Mouse (Mus musculus) C2C12 (cell line): ENCODE results near the gene Vmn1r199. TPM values are rescaled to one million over a fixed set of nuclear protein-coding genes. Genes with fewer than 3 reads are reported as not detected.

Experiments
- H3K27me3 ChIP-seq: one replicate; pipeline ENCODE4 v1.6.1; 2011; ENCODE audit not compliant: control insufficient read depth, insufficient read depth, insufficient read length
- H3K36me3 ChIP-seq: one replicate; pipeline ENCODE4 v1.6.1; 2011; ENCODE audit not compliant: control insufficient read depth, insufficient read depth
- H3K4me3 ChIP-seq: one replicate; pipeline ENCODE4 v1.5.1; 2011; ENCODE audit warnings: mild to moderate bottlenecking, control low read depth; ENCODE audit not compliant: poor library complexity, insufficient read depth, severe bottlenecking
- H3K79me2 ChIP-seq: one replicate; pipeline ENCODE4 v1.6.1; 2011; ENCODE audit not compliant: control insufficient read depth, insufficient read depth
- H3K79me3 ChIP-seq: one replicate; pipeline ENCODE4 v1.6.1; 2011; ENCODE audit warnings: low read depth, control low read depth
- H3ac ChIP-seq: one replicate; pipeline ENCODE3; 2011; ENCODE audit warnings: low read depth; ENCODE audit not compliant: control insufficient read depth, insufficient read length
- CEBPB ChIP-seq: IDR thresholded peaks from one replicate; pipeline ENCODE4 v1.6.1; 2011; ENCODE audit warnings: low read depth, mild to moderate bottlenecking, control low read depth, moderate library complexity
- CTCF ChIP-seq: IDR thresholded peaks from one replicate; pipeline ENCODE4 v1.5.1; 2011; ENCODE audit not compliant: control insufficient read depth, insufficient read depth, insufficient read length
- FOSL1 ChIP-seq: IDR thresholded peaks from one replicate; pipeline ENCODE4 v1.8.0; 2011; ENCODE audit warnings: mild to moderate bottlenecking, low read length; ENCODE audit not compliant: poor library complexity, insufficient read depth, severe bottlenecking
- MAX ChIP-seq: IDR thresholded peaks from one replicate; pipeline ENCODE4 v1.6.1; 2011; ENCODE audit warnings: mild to moderate bottlenecking, control low read depth
- MYOD1 ChIP-seq: IDR thresholded peaks from one replicate; pipeline ENCODE4 v1.6.1; 2011; ENCODE audit warnings: low read depth; ENCODE audit not compliant: control insufficient read depth, insufficient read length
- MYOG ChIP-seq: IDR thresholded peaks from one replicate; pipeline ENCODE4 v1.6.1; 2011; ENCODE audit not compliant: control insufficient read depth, insufficient read length; ENCODE audit errors: extremely low read depth
- USF1 ChIP-seq: IDR thresholded peaks from one replicate; pipeline ENCODE4 v1.6.1; 2011; ENCODE audit warnings: low read depth, mild to moderate bottlenecking, control low read depth, moderate library complexity
- polyA plus RNA-seq: library from polyadenylated mRNA; unstranded; fragments of >200 nt; fragmentation: generic; extraction: Trizol; gene quantifications from one replicate; pipeline ENCODE4 v1.2.1, GENCODE M21; 2012; ENCODE audit warnings: missing spikeins

Vmn1r199 gene
- polyA plus RNA-seq, 1 experiment = not detected

GRCm38 (mm10) chr13:22383401-22383800 is 3.8 kb downstream of the Vmn1r199 start:
- H3K4me3 ChIP-seq = no peak overlapping the region
- no peaks in the 10 kb centered on the region for H3K36me3 ChIP-seq
- TF ChIP-seq CEBPB (no peak), USF1 (no peak), CTCF (no peak), MYOG (no peak), MYOD1 (no peak), FOSL1 (no peak), MAX (no peak)
- no peak overlapping the region for H3ac ChIP-seq
- no peaks in the 10 kb centered on the region for H3K79me3 ChIP-seq
- H3K27me3 ChIP-seq = no peaks in the 10 kb centered on the region
- no peaks in the 10 kb centered on the region for H3K79me2 ChIP-seq

DNA sequence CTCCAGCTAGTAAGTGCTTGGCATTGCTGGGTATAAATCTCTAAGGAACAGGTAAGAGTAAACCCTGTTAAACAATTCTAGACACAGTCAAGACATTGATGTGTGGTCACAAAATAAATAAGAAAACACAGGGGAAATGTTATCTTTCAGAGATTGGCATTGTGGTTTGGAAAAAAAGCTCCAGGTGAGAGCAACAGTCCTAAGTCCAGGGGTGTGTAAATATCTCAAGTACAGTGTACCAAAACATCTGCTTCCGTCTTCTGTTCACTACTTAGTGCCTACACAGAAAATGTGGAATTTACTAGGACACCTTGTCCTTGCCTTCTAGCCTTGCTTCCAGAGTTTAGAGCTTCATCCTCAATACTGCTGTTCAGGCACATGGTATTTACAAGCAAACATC is 7.4 kb downstream of the Vmn1r199 start:
- Histone ChIP-seq H3ac (no peak overlapping the region), H3K79me3 (no peaks in the 10 kb centered on the region), H3K36me3 (no peaks in the 10 kb centered on the region), H3K79me2 (no peaks in the 10 kb centered on the region), H3K4me3 (no peak overlapping the region), H3K27me3 (no peaks in the 10 kb centered on the region)
- TF ChIP-seq CTCF = no peak
- no peak for TF ChIP-seq MAX
- no peak for TF ChIP-seq MYOD1
- TF ChIP-seq FOSL1 = no peak
- no peak for TF ChIP-seq USF1
- TF ChIP-seq MYOG = no peak
- TF ChIP-seq CEBPB = no peak

DNA sequence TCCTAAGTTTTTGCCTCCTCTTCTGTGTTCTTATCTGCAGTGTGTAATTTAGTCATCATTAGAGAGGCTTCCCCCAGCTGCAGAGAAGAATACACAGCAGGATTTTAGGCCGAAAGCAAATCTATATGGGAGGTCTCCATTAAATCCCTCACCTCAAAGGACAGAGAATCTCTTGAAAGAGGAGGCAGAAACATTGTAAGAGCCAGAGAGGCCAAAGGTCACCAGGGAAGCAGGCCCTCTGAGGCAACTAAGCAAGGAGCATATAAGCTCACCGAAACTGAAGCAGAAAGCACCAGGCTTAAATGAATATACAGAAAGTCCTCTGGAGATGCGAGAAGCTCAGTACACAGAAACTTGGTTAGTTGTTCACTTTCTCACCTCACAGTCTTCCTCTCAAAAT is 10.5 kb downstream of the Vmn1r199 start, which contains the start of gene Vmn1r200:
Gene Vmn1r200, plus strand, starts transcription at position 301 of the 400 bp plus-strand sequence.
- H3K36me3 ChIP-seq = no peaks in the 10 kb centered on the region
- H3ac ChIP-seq = no peak within 1 kb of the TSS
- no peak within 1 kb of the TSS for H3K4me3 ChIP-seq
- TF ChIP-seq MYOD1 (no peak), MYOG (no peak)
- no peaks in the 10 kb centered on the region for H3K79me3 ChIP-seq
- H3K79me2 ChIP-seq = no peaks in the 10 kb centered on the region
- H3K27me3 ChIP-seq = no peaks in the 10 kb centered on the region

DNA sequence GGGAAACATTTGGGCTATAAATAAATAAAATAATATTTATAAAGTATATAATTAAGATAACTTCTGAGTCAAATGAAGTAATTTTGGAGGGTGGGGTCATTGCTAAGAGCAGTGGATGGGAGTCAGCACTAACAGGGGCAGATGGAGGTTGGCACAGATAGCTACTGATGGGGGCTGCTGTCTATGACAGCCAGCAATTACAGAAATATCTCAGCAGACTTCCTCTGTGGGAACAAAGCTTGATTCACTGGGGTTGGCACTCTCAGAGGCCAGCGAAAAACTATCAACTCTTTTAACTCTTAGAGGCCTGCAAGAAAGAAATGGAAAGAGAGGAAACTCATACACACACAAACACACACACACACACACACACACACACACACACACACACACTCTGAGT is 23.4 kb downstream of the Vmn1r199 start:
- TF ChIP-seq CEBPB (no peak), USF1 (no peak), MAX (no peak), FOSL1 (no peak), MYOD1 (no peak), MYOG (no peak), CTCF (no peak)

More for the DNA sequence above, 23.4 kb downstream of the Vmn1r199 start:
- Histone ChIP-seq H3K79me2 (no peaks in the 10 kb centered on the region), H3K27me3 (no peaks in the 10 kb centered on the region), H3K36me3 (no peaks in the 10 kb centered on the region), H3ac (no peak overlapping the region), H3K79me3 (no peaks in the 10 kb centered on the region), H3K4me3 (no peak overlapping the region)

Other genes with a start within 250 kb of the Vmn1r199 start
- gene Vmn1r191, start 195.8 kb upstream of the Vmn1r199 start, polyA plus RNA-seq = not detected
- not detected for gene Vmn1r192, start 188.7 kb upstream of the Vmn1r199 start, polyA plus RNA-seq
- not detected for gene Vmn1r193, start 156.7 kb upstream of the Vmn1r199 start, polyA plus RNA-seq
- gene Vmn1r194, start 135.6 kb upstream of the Vmn1r199 start, polyA plus RNA-seq = not detected
- gene Vmn1r195, start 109.3 kb upstream of the Vmn1r199 start, polyA plus RNA-seq = not detected
- not detected for gene Vmn1r196, start 89.9 kb upstream of the Vmn1r199 start, polyA plus RNA-seq
- not detected for gene Vmn1r197, start 55.2 kb upstream of the Vmn1r199 start, polyA plus RNA-seq
- gene Vmn1r198, start 29.5 kb upstream of the Vmn1r199 start, polyA plus RNA-seq = not detected
- gene Vmn1r200, start 10.6 kb downstream of the Vmn1r199 start, polyA plus RNA-seq = not detected
- not detected for gene Vmn1r201, start 92.1 kb downstream of the Vmn1r199 start, polyA plus RNA-seq
- not detected for gene Vmn1r202, start 125.6 kb downstream of the Vmn1r199 start, polyA plus RNA-seq
- gene Vmn1r203, start 138.3 kb downstream of the Vmn1r199 start, polyA plus RNA-seq = not detected
- not detected for gene Vmn1r204, start 173.4 kb downstream of the Vmn1r199 start, polyA plus RNA-seq
- not detected for gene Vmn1r205, start 213.2 kb downstream of the Vmn1r199 start, polyA plus RNA-seq
- not detected for gene Vmn1r206, start 244.4 kb downstream of the Vmn1r199 start, polyA plus RNA-seq